Mouse (Mus musculus): ENCODE measurements around the gene Ankrd55.

DNA sequence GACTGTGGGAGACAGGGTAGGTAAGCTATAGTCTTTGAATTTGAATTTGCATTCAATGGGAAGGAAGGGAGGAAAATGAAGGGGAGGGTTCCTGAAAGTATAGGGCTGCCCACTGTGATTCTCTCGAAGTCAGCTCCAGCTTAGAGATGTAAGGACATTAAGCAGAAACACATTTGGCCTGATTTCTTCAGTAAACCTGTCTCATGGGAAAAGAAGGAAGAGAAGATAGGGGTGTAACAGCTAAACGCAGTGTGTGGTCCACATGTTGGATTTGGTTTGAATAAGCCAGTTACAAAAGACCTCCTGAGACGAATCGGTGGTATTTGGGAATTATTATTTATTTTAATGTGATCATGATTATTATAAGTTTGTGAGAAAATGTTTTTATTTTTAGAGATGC lies 120.5 kb downstream of the Ankrd55 start:
- no peak for TF ChIP-seq ZNF384 (IDR thresholded peaks at IDR 0.05; ENCODE audit: low read depth, low read length)
- TF ChIP-seq MAFK (IDR thresholded peaks at IDR 0.05; ENCODE audit: insufficient read depth, low read depth, low read length): no peak
- TF ChIP-seq CHD2 (IDR thresholded peaks at IDR 0.05; ENCODE audit: low read depth, low read length): no peak
- TF ChIP-seq ZC3H11A (IDR thresholded peaks at IDR 0.05; ENCODE audit: borderline replicate concordance, low read depth, low read length): no peak
